Mouse (Mus musculus): ENCODE results near the gene Synpo2. TPM values are rescaled to one million over a fixed set of nuclear protein-coding genes. Genes with fewer than 3 reads are reported as not detected.

Gene Synpo2
- polyA plus RNA-seq, 1 experiment from 2014 or later = 5.3 TPM

- H3K4me2 ChIP-seq = no peak overlapping the region
- no peak overlapping the region; the same call in 1 of the 2 replicates for H3K27ac ChIP-seq
- ATAC-seq (ENCODE audit: insufficient number of reproducible peaks, insufficient read depth, low FRiP score, low TSS enrichment, low read depth) = no peak
- no peaks in the 10 kb centered on the region for H3K4me1 ChIP-seq (replicated peaks)
- 58% methylated on average over 4 of the region's 4 CpGs for WGBS
- no peak overlapping the region for H3K4me3 ChIP-seq (replicated peaks)
- no peaks in the 10 kb centered on the region for H3K27me3 ChIP-seq
- H3K36me3 ChIP-seq = no peaks in the 10 kb centered on the region
- no peak overlapping the region for H3K9ac ChIP-seq (replicated peaks)
- no peaks in the 10 kb centered on the region for H3K9me3 ChIP-seq
These were observed 31.3 kb downstream of the Synpo2 start for GRCm38 (mm10) chr3:123204658-123205057.

GRCm38 (mm10) chr3:123201798-123202197 is 34.2 kb downstream of the Synpo2 start:
- WGBS = 87% methylated on average over 2 of the region's 2 CpGs
- Histone ChIP-seq H3K4me1 (replicated peaks) (no peaks in the 10 kb centered on the region), H3K9ac (replicated peaks) (no peak overlapping the region), H3K36me3 (no peaks in the 10 kb centered on the region), H3K27ac (no peak overlapping the region), H3K4me3 (replicated peaks) (no peak overlapping the region), H3K27me3 (no peaks in the 10 kb centered on the region), H3K4me2 (no peak overlapping the region), H3K9me3 (no peaks in the 10 kb centered on the region)
- ATAC-seq (ENCODE audit: insufficient number of reproducible peaks, insufficient read depth, low FRiP score, low TSS enrichment, low read depth) = no peak

- no peak for ATAC-seq (ENCODE audit: insufficient number of reproducible peaks, insufficient read depth, low FRiP score, low TSS enrichment, low read depth)
- no peak overlapping the region for H3K27ac ChIP-seq
- no peak overlapping the region for H3K9ac ChIP-seq (replicated peaks)
- H3K27me3 ChIP-seq = 0 out of 2 replicates have a peak, but pooled peaks cover 3% of the 10 kb centered on the region
- no peak overlapping the region for H3K4me3 ChIP-seq (replicated peaks)
- H3K9me3 ChIP-seq = no peaks in the 10 kb centered on the region
- H3K4me1 ChIP-seq (replicated peaks) = no peaks in the 10 kb centered on the region
- 86% methylated on average over 4 of the region's 4 CpGs for WGBS
- H3K4me2 ChIP-seq = no peak overlapping the region
- H3K36me3 ChIP-seq = no peaks in the 10 kb centered on the region
These were observed 42.2 kb downstream of the Synpo2 start for GRCm38 (mm10) chr3:123193740-123194139.

GRCm38 (mm10) chr3:123191602-123192001 is 44.3 kb downstream of the Synpo2 start:
- Histone ChIP-seq H3K27ac (no peak overlapping the region), H3K4me1 (replicated peaks) (peaks cover 11% of the 10 kb centered on the region), H3K4me2 (no peak overlapping the region), H3K27me3 (0 out of 2 replicates have a peak, but pooled peaks cover 3% of the 10 kb centered on the region), H3K36me3 (no peaks in the 10 kb centered on the region), H3K4me3 (replicated peaks) (no peak overlapping the region), H3K9me3 (no peaks in the 10 kb centered on the region), H3K9ac (replicated peaks) (no peak overlapping the region)
- no peak for ATAC-seq (ENCODE audit: insufficient number of reproducible peaks, insufficient read depth, low FRiP score, low TSS enrichment, low read depth)

- Histone ChIP-seq H3K36me3 (no peaks in the 10 kb centered on the region), H3K4me1 (replicated peaks) (peaks cover 13% of the 10 kb centered on the region), H3K4me3 (replicated peaks) (no peak overlapping the region), H3K4me2 (no peak overlapping the region), H3K9ac (replicated peaks) (no peak overlapping the region), H3K9me3 (no peaks in the 10 kb centered on the region), H3K27me3 (0 out of 2 replicates have a peak, but pooled peaks cover 3% of the 10 kb centered on the region), H3K27ac (no peak overlapping the region)
- WGBS = 67% methylated on average over 6 of the region's 6 CpGs
- no peak for ATAC-seq (ENCODE audit: insufficient number of reproducible peaks, insufficient read depth, low FRiP score, low TSS enrichment, low read depth)
These were observed 45.6 kb downstream of the Synpo2 start for GRCm38 (mm10) chr3:123190329-123190728.

- ATAC-seq (ENCODE audit: insufficient number of reproducible peaks, insufficient read depth, low FRiP score, low TSS enrichment, low read depth) = no peak
- H3K36me3 ChIP-seq = no peaks in the 10 kb centered on the region
- H3K9me3 ChIP-seq = no peaks in the 10 kb centered on the region
- 0 out of 2 replicates have a peak, but pooled peaks cover 3% of the 10 kb centered on the region for H3K27me3 ChIP-seq
- 29% methylated on average over 1 of the region's 1 CpGs for WGBS
- H3K4me1 ChIP-seq (replicated peaks) = peaks cover 13% of the 10 kb centered on the region
- no peak overlapping the region for H3K4me2 ChIP-seq
- no peak overlapping the region for H3K4me3 ChIP-seq (replicated peaks)
- no peak overlapping the region for H3K27ac ChIP-seq
- no peak overlapping the region for H3K9ac ChIP-seq (replicated peaks)
These were observed 46.1 kb downstream of the Synpo2 start for GRCm38 (mm10) chr3:123189826-123190225.

GRCm38 (mm10) chr3:123188616-123189230 is 47.2 kb downstream of the Synpo2 start:
- H3K9ac ChIP-seq (replicated peaks) = no peak overlapping the region
- ATAC-seq (ENCODE audit: insufficient number of reproducible peaks, insufficient read depth, low FRiP score, low TSS enrichment, low read depth) = no peak
- H3K4me1 ChIP-seq (replicated peaks) = peaks cover 13% of the 10 kb centered on the region
- H3K4me2 ChIP-seq = no peak overlapping the region
- no peaks in the 10 kb centered on the region for H3K36me3 ChIP-seq
- H3K27me3 ChIP-seq = 0 out of 2 replicates have a peak, but pooled peaks cover 3% of the 10 kb centered on the region
- no peak overlapping the region for H3K4me3 ChIP-seq (replicated peaks)
- WGBS = 87% methylated on average over 12 of the region's 12 CpGs
- H3K27ac ChIP-seq = peak overlapping the region; percentile 81; the same call in 1 of the 2 replicates
- H3K9me3 ChIP-seq = no peaks in the 10 kb centered on the region

- Histone ChIP-seq H3K9me3 (no peaks in the 10 kb centered on the region), H3K27ac (peak overlapping the region; percentile 81), H3K4me3 (replicated peaks) (no peak overlapping the region), H3K9ac (replicated peaks) (no peak overlapping the region), H3K4me2 (no peak overlapping the region), H3K36me3 (no peaks in the 10 kb centered on the region), H3K4me1 (replicated peaks) (peaks cover 15% of the 10 kb centered on the region), H3K27me3 (no peaks in the 10 kb centered on the region)
- ATAC-seq (ENCODE audit: insufficient number of reproducible peaks, insufficient read depth, low FRiP score, low TSS enrichment, low read depth) = peak; percentile 39; the same call in 1 of the 2 replicates
- WGBS = 63% methylated on average over 15 of the region's 15 CpGs
These were observed 48.4 kb downstream of the Synpo2 start for GRCm38 (mm10) chr3:123187370-123188124.

- H3K4me1 ChIP-seq (replicated peaks) = peaks cover 21% of the 10 kb centered on the region
- ATAC-seq (ENCODE audit: insufficient number of reproducible peaks, insufficient read depth, low FRiP score, low TSS enrichment, low read depth) = no peak
- 81% methylated on average over 10 of the region's 10 CpGs for WGBS
These were observed 50.6 kb downstream of the Synpo2 start for GRCm38 (mm10) chr3:123185238-123185925.

GRCm38 (mm10) chr3:123184281-123184680 is 51.7 kb downstream of the Synpo2 start:
- Histone ChIP-seq H3K27me3 (no peaks in the 10 kb centered on the region), H3K36me3 (no peaks in the 10 kb centered on the region), H3K9ac (replicated peaks) (no peak overlapping the region), H3K27ac (no peak overlapping the region), H3K4me2 (no peak overlapping the region), H3K4me3 (replicated peaks) (no peak overlapping the region), H3K4me1 (replicated peaks) (peaks cover 27% of the 10 kb centered on the region), H3K9me3 (no peaks in the 10 kb centered on the region)
- WGBS = 81% methylated on average over 10 of the region's 10 CpGs
- ATAC-seq (ENCODE audit: insufficient number of reproducible peaks, insufficient read depth, low FRiP score, low TSS enrichment, low read depth) = no peak

More at GRCm38 (mm10) chr3:123185238-123185925, 50.6 kb downstream of the Synpo2 start:
- Histone ChIP-seq H3K36me3 (no peaks in the 10 kb centered on the region), H3K27ac (no peak overlapping the region), H3K9me3 (no peaks in the 10 kb centered on the region), H3K4me2 (no peak overlapping the region), H3K9ac (replicated peaks) (no peak overlapping the region), H3K4me3 (replicated peaks) (no peak overlapping the region), H3K27me3 (no peaks in the 10 kb centered on the region)

GRCm38 (mm10) chr3:123179508-123179907 is 56.4 kb downstream of the Synpo2 start:
- Histone ChIP-seq H3K4me2 (no peak overlapping the region), H3K27me3 (no peaks in the 10 kb centered on the region), H3K4me3 (replicated peaks) (no peak overlapping the region), H3K4me1 (replicated peaks) (peaks cover 34% of the 10 kb centered on the region), H3K9me3 (no peaks in the 10 kb centered on the region), H3K27ac (no peak overlapping the region), H3K9ac (replicated peaks) (no peak overlapping the region), H3K36me3 (no peaks in the 10 kb centered on the region)
- WGBS = 39% methylated on average over 8 of the region's 8 CpGs
- no peak for ATAC-seq (ENCODE audit: insufficient number of reproducible peaks, insufficient read depth, low FRiP score, low TSS enrichment, low read depth)
